Mouse (Mus musculus) forebrain, postnatal 0 days (tissue): ENCODE results near the gene H2afx. TPM values are rescaled to one million over a fixed set of nuclear protein-coding genes. Genes with fewer than 3 reads are reported as not detected.

Experiments used
- ATAC-seq: fragments of 200-750 bp; cut with Nextera tagmentation; 2 replicates; pipeline ENCODE4 v1.8.0; 2017; ENCODE audit warnings: mild to moderate bottlenecking, moderate library complexity
- DNase-seq: peaks from one replicate; pipeline ENCODE4 v3.0.0-alpha.2; 2015
- H3K27ac ChIP-seq: fragments of 300-500 bp; sonication (generic); 2 replicates; pipeline ENCODE4 v1.5.1; 2014; ENCODE audit warnings: low read depth, mild to moderate bottlenecking, antibody characterized with exemption, low read length, moderate library complexity, mixed read lengths
- H3K27me3 ChIP-seq: fragments of 300-500 bp; sonication (generic); 2 replicates; pipeline ENCODE4 v1.6.1; 2014; ENCODE audit warnings: mild to moderate bottlenecking, low read length, mixed read lengths; ENCODE audit not compliant: insufficient read depth
- H3K36me3 ChIP-seq: fragments of 300-500 bp; sonication (generic); 2 replicates; pipeline ENCODE4 v1.6.1; 2014; ENCODE audit warnings: mild to moderate bottlenecking, moderate library complexity; ENCODE audit not compliant: insufficient read depth
- H3K4me1 ChIP-seq: fragments of 300-500 bp; sonication (generic); 2 replicates; pipeline ENCODE4 v1.6.1; 2014; ENCODE audit warnings: antibody characterized with exemption; ENCODE audit not compliant: insufficient read depth
- H3K4me2 ChIP-seq: fragments of 300-500 bp; sonication (generic); 2 replicates; pipeline ENCODE4 v1.6.1; 2014; ENCODE audit warnings: low read depth, mild to moderate bottlenecking, moderate library complexity
- H3K4me3 ChIP-seq: fragments of 300-500 bp; sonication (generic); 2 replicates; pipeline ENCODE4 v1.5.1; 2014; ENCODE audit warnings: low read depth, low read length, mixed read lengths
- H3K9ac ChIP-seq: fragments of 300-500 bp; sonication (generic); 2 replicates; pipeline ENCODE4 v1.6.1; 2014; ENCODE audit warnings: mild to moderate bottlenecking
- H3K9me3 ChIP-seq: fragments of 300-500 bp; sonication (generic); 2 replicates; pipeline ENCODE4 v1.6.1; 2016; ENCODE audit warnings: low read length
- CTCF ChIP-seq: sonication (generic); IDR thresholded peaks from 2 replicates; pipeline ENCODE4 v1.5.1; 2016; ENCODE audit warnings: antibody characterized with exemption, control low read depth, low read depth
- WGBS: fragments of 180-500 bp; shearing (Covaris S2); extraction: QIAGEN DNeasy Blood & Tissue Kit; methylation state at CpG from one replicate; pipeline ENCODE4 v1.1.7; 2014; 5-methylcytosine and 5-hydroxymethylcytosine counted together
- polyA plus RNA-seq: library from polyadenylated mRNA; unstranded; fragments of >200 nt; fragmentation: Nextera tagmentation; extraction: Ambion mirVana; gene quantifications from 2 replicates; pipeline ENCODE4 v1.2.1, GENCODE M21; 2015
- total RNA-seq: library from RNA; depleted of rRNA; stranded (reverse); fragments of >200 nt; gene quantifications from 2 replicates; pipeline ENCODE4 v1.2.3, GENCODE M21; 2014

Gene H2afx
- total and polyA plus RNA-seq, 2 experiments from 2014 or later, result 97.8 to 143 TPM

- Histone ChIP-seq H3K4me2 (peak within 1 kb of the TSS; percentile 85), H3K9ac (peak within 1 kb of the TSS; percentile 76), H3K4me1 (0 out of 2 replicates have a peak, but pooled peaks cover 11% of the 10 kb centered on the region), H3K27me3 (no peaks in the 10 kb centered on the region), H3K4me3 (peak within 1 kb of the TSS; percentile 79), H3K9me3 (no peaks in the 10 kb centered on the region), H3K36me3 (peaks cover 17% of the 10 kb centered on the region; the same call in 1 of the 2 replicates), H3K27ac (peak within 1 kb of the TSS; percentile 87)
- ATAC-seq (peak; percentile 71), DNase-seq (no peak)
- 2% methylated on average over 12 of the region's 12 CpGs for WGBS
- no peak for TF ChIP-seq CTCF
Measured at GRCm38 (mm10) chr9:44325768-44326370, 8.6 kb upstream of the H2afx start, which contains the start of gene Dpagt1. Dpagt1 (plus strand) TSS chr9:44326019.

- H3K9ac ChIP-seq, result peak overlapping the region; percentile 76
- peak overlapping the region; percentile 87 for H3K27ac ChIP-seq
- H3K4me1 ChIP-seq, result 0 out of 2 replicates have a peak, but pooled peaks cover 11% of the 10 kb centered on the region
- no peaks in the 10 kb centered on the region for H3K9me3 ChIP-seq
- H3K4me3 ChIP-seq, result peak overlapping the region; percentile 79
- no peak; the same call in 1 of the 2 replicates for TF ChIP-seq CTCF
- peaks cover 17% of the 10 kb centered on the region for H3K36me3 ChIP-seq
- ATAC-seq, result peak; percentile 98
- H3K27me3 ChIP-seq, result no peaks in the 10 kb centered on the region
- DNase-seq, result peak; percentile 91
- WGBS, result under 1% methylated on average over 38 of the region's 38 CpGs
- peak overlapping the region; percentile 85 for H3K4me2 ChIP-seq
Measured at GRCm38 (mm10) chr9:44326371-44327063, 8.0 kb upstream of the H2afx start.

GRCm38 (mm10) chr9:44327064-44327711 lies 7.3 kb upstream of the H2afx start:
- Histone ChIP-seq H3K27me3 (no peaks in the 10 kb centered on the region), H3K27ac (peak overlapping the region; percentile 87), H3K4me2 (peak overlapping the region; percentile 85), H3K9me3 (no peaks in the 10 kb centered on the region), H3K36me3 (peaks cover 17% of the 10 kb centered on the region), H3K4me1 (0 out of 2 replicates have a peak, but pooled peaks cover 11% of the 10 kb centered on the region), H3K9ac (peak overlapping the region; percentile 76), H3K4me3 (peak overlapping the region; percentile 79)
- no peak for DNase-seq
- WGBS, result under 1% methylated on average over 22 of the region's 22 CpGs
- ATAC-seq, result no peak
- no peak for TF ChIP-seq CTCF

GRCm38 (mm10) chr9:44327926-44328325 lies 6.6 kb upstream of the H2afx start:
- Histone ChIP-seq H3K27me3 (no peaks in the 10 kb centered on the region), H3K36me3 (peaks cover 25% of the 10 kb centered on the region), H3K4me2 (peak overlapping the region; percentile 85), H3K9me3 (no peaks in the 10 kb centered on the region), H3K4me3 (peak overlapping the region; percentile 79), H3K9ac (no peak overlapping the region), H3K27ac (no peak overlapping the region), H3K4me1 (0 out of 2 replicates have a peak, but pooled peaks cover 11% of the 10 kb centered on the region)
- no peak for DNase-seq
- ATAC-seq, result no peak
- TF ChIP-seq CTCF, result no peak
- 88% methylated on average over 5 of the region's 5 CpGs for WGBS

- WGBS, result 96% methylated on average over 6 of the region's 6 CpGs
- Histone ChIP-seq H3K27ac (no peak overlapping the region), H3K4me3 (no peak overlapping the region), H3K9me3 (no peaks in the 10 kb centered on the region), H3K27me3 (no peaks in the 10 kb centered on the region), H3K4me1 (0 out of 2 replicates have a peak, but pooled peaks cover 10% of the 10 kb centered on the region), H3K4me2 (no peak overlapping the region), H3K36me3 (peaks cover 36% of the 10 kb centered on the region), H3K9ac (no peak overlapping the region)
- TF ChIP-seq CTCF, result no peak
- DNase-seq (no peak), ATAC-seq (no peak)
Measured at GRCm38 (mm10) chr9:44330736-44331135, 3.8 kb upstream of the H2afx start.

GRCm38 (mm10) chr9:44332918-44333638 lies 1.4 kb upstream of the H2afx start:
- ATAC-seq, result no peak
- no peak overlapping the region for H3K4me2 ChIP-seq
- H3K27me3 ChIP-seq, result no peaks in the 10 kb centered on the region
- no peak overlapping the region for H3K27ac ChIP-seq
- H3K9me3 ChIP-seq, result no peaks in the 10 kb centered on the region
- H3K9ac ChIP-seq, result no peak overlapping the region
- no peak for TF ChIP-seq CTCF
- peaks cover 36% of the 10 kb centered on the region for H3K36me3 ChIP-seq
- WGBS, result 93% methylated on average over 13 of the region's 13 CpGs
- DNase-seq, result no peak
- H3K4me3 ChIP-seq, result no peak overlapping the region
- peaks cover 6% of the 10 kb centered on the region; the same call in 1 of the 2 replicates for H3K4me1 ChIP-seq
